Mouse (Mus musculus) G1E (cell line): ENCODE results near the gene Mfsd12.

Source experiments
- CTCF ChIP-seq: IDR thresholded peaks from 2 replicates; pipeline ENCODE4 v1.5.1; 2012; ENCODE audit warnings: low read depth, low read length, inconsistent platforms, mixed read lengths
- GATA2 ChIP-seq: IDR thresholded peaks from 2 replicates; pipeline ENCODE4 v1.6.1; 2012; ENCODE audit warnings: low read depth, low read length, inconsistent platforms, borderline replicate concordance
- POLR2AphosphoS5 ChIP-seq: IDR thresholded peaks from 2 replicates; pipeline ENCODE4 v1.6.1; 2012; ENCODE audit warnings: low read depth, low read length, inconsistent platforms; ENCODE audit not compliant: insufficient replicate concordance
- TAL1 ChIP-seq: conservative IDR thresholded peaks from 2 replicates; pipeline ENCODE4 v1.6.1; 2012; ENCODE audit warnings: low read depth, low read length, inconsistent platforms, mixed read lengths

GRCm38 (mm10) chr10:81319330-81319699, 38.0 kb upstream of the Mfsd12 start:
- TF ChIP-seq CTCF (no peak), GATA2 (no peak), POLR2AphosphoS5 (no peak), TAL1 (no peak)
